Mouse (Mus musculus): ENCODE data around the gene Klhl1.

GRCm38 (mm10) chr14:96065884-96066283 lies 453.0 kb downstream of the Klhl1 start:
- no peak for TF ChIP-seq POLR2A (IDR thresholded peaks at IDR 0.05; ENCODE audit: borderline replicate concordance, insufficient read depth, low read length)
- TF ChIP-seq CTCF (IDR thresholded peaks at IDR 0.05; ENCODE audit: borderline replicate concordance, insufficient read depth, low read depth, low read length), result no peak

Data from cerebellum, adult 2 months (tissue).